Mouse (Mus musculus): ENCODE measurements around the gene Rag1. TPM values are rescaled to one million over a fixed set of nuclear protein-coding genes. Genes with fewer than 3 reads are reported as not detected.

The Rag1 gene
- total RNA-seq, 2 experiments from 2014 or later, result not detected

- DNase-seq, result no peak
Measured at GRCm38 (mm10) chr2:101638979-101639839, 10.1 kb downstream of the Rag1 start.

- DNase-seq, result peak; percentile 60 to 79
Measured at GRCm38 (mm10) chr2:101628297-101629236, 20.7 kb downstream of the Rag1 start.

- DNase-seq, result no peak
Measured at GRCm38 (mm10) chr2:101627227-101627626, 22.1 kb downstream of the Rag1 start.

- DNase-seq, result no peak
Measured at GRCm38 (mm10) chr2:101624526-101624925, 24.8 kb downstream of the Rag1 start, which contains the start of gene Rag2. Gene Rag2, plus strand, starts transcription at chr2:101624718.

GRCm38 (mm10) chr2:101624011-101624410 is 25.3 kb downstream of the Rag1 start:
- no peak for DNase-seq

GRCm38 (mm10) chr2:101623042-101623441 is 26.3 kb downstream of the Rag1 start:
- DNase-seq, result no peak

GRCm38 (mm10) chr2:101621611-101622010 is 27.7 kb downstream of the Rag1 start:
- no peak for DNase-seq

- no peak for DNase-seq
Measured at GRCm38 (mm10) chr2:101620899-101621298, 28.4 kb downstream of the Rag1 start.

GRCm38 (mm10) chr2:101618373-101618772 is 30.9 kb downstream of the Rag1 start:
- no peak for DNase-seq

GRCm38 (mm10) chr2:101615464-101616305 is 33.6 kb downstream of the Rag1 start:
- DNase-seq, result no peak

GRCm38 (mm10) chr2:101610861-101611260 is 38.4 kb downstream of the Rag1 start:
- no peak for DNase-seq

- DNase-seq, result no peak
Measured at GRCm38 (mm10) chr2:101608232-101608894, 40.9 kb downstream of the Rag1 start.

- no peak for DNase-seq
Measured at GRCm38 (mm10) chr2:101603099-101603498, 46.2 kb downstream of the Rag1 start.

GRCm38 (mm10) chr2:101600703-101601102 is 48.6 kb downstream of the Rag1 start:
- DNase-seq, result peak; percentile 6 to 13

- DNase-seq, result no peak
Measured at GRCm38 (mm10) chr2:101598190-101599181, 50.8 kb downstream of the Rag1 start.

- no peak for DNase-seq
Measured at GRCm38 (mm10) chr2:101597186-101597585, 52.1 kb downstream of the Rag1 start.

- DNase-seq, result no peak
Measured at GRCm38 (mm10) chr2:101594681-101595080, 54.6 kb downstream of the Rag1 start.

GRCm38 (mm10) chr2:101592886-101593285 is 56.4 kb downstream of the Rag1 start:
- DNase-seq, result no peak

- DNase-seq, result peak in 1 of 2 experiments; percentile 7
Measured at GRCm38 (mm10) chr2:101592023-101592841, 57.1 kb downstream of the Rag1 start.

Measured in adrenal gland, postnatal 36 days (tissue).